Mouse (Mus musculus) heart, postnatal 10 days (tissue): ENCODE measurements around the gene Tpsb2. TPM values are rescaled to one million over a fixed set of nuclear protein-coding genes. Genes with fewer than 3 reads are reported as not detected.
A peak's percentile ranks its signal among the peaks of the same experiment; 100 is the strongest.

Source experiments
- DNase-seq, 2 experiments: peaks; one replicate each; pipeline ENCODE4 v3.0.0; 2021
- intact Hi-C: fragments of 180-260 bp; cut with DNase I; formaldehyde crosslinking; loops from one replicate; pipeline ENCODE4 v1.15.1; 2025
- total RNA-seq, 2 experiments: library from RNA; stranded (reverse); gene quantifications; 2 replicates each; pipeline ENCODE4 v1.2.3; 2021

Tpsb2 gene
- total RNA-seq: 1 to 10 TPM; 6.0 to 6.7 TPM

GRCm38 (mm10) chr17:25366005-25366404 lies at the start of gene Tpsb2:
TSS of gene Tpsb2 (plus strand) at chr17:25366305.
- intact Hi-C loops: no loop called here
- DNase-seq: no peak

- DNase-seq: no peak
- intact Hi-C loops: no loop called here
Measured at GRCm38 (mm10) chr17:25318354-25318753, 47.8 kb upstream of the Tpsb2 start, which contains the start of gene Prss29. TSS of gene Prss29 (plus strand) at chr17:25318654.

GRCm38 (mm10) chr17:25320819-25321218 lies 45.3 kb upstream of the Tpsb2 start:
- intact Hi-C loops: loop anchor here (10.0 kb wide), 1 partner anchor 374 kb away; no protein-coding TSS in a partner anchor
- DNase-seq: no peak

- no peak for DNase-seq
- intact Hi-C loops: loop anchor here (10.0 kb wide), 1 partner anchor 372 kb away; no protein-coding TSS in a partner anchor
Measured at GRCm38 (mm10) chr17:25322930-25323329, 43.2 kb upstream of the Tpsb2 start.

GRCm38 (mm10) chr17:25332321-25332720 lies 33.8 kb upstream of the Tpsb2 start:
- DNase-seq: no peak
- intact Hi-C loops: loop anchor here (2.0 kb wide), 1 partner anchor 32 kb away; no protein-coding TSS in a partner anchor

- intact Hi-C loops: loop anchor here (1.0 to 2.0 kb wide), 2 partner anchors 31 to 135 kb away; no protein-coding TSS in a partner anchor
- peak; percentile 35 to 71 for DNase-seq
Measured at GRCm38 (mm10) chr17:25333943-25334342, 32.2 kb upstream of the Tpsb2 start.

- DNase-seq: no peak
- intact Hi-C loops: no loop called here
Measured at GRCm38 (mm10) chr17:25338218-25338617, 27.9 kb upstream of the Tpsb2 start.

- intact Hi-C loops: no loop called here
- no peak for DNase-seq
Measured at GRCm38 (mm10) chr17:25340003-25340402, 26.1 kb upstream of the Tpsb2 start.

GRCm38 (mm10) chr17:25341490-25341889 lies 24.6 kb upstream of the Tpsb2 start:
- intact Hi-C loops: no loop called here

GRCm38 (mm10) chr17:25345462-25345861 lies 20.6 kb upstream of the Tpsb2 start, which contains the start of gene Tpsab1:
TSS of gene Tpsab1 (minus strand) at chr17:25345562.
- DNase-seq: no peak
- intact Hi-C loops: no loop called here

More at GRCm38 (mm10) chr17:25341490-25341889, 24.6 kb upstream of the Tpsb2 start:
- DNase-seq: no peak

- DNase-seq: no peak
- intact Hi-C loops: loop anchor here (5.0 kb wide), 2 partner anchors 69 to 419 kb away; no protein-coding TSS in a partner anchor
Measured at GRCm38 (mm10) chr17:25361291-25361690, 4.8 kb upstream of the Tpsb2 start.

GRCm38 (mm10) chr17:25363726-25364125 lies 2.4 kb upstream of the Tpsb2 start:
- DNase-seq: peak; percentile 37 to 66
- intact Hi-C loops: loop anchor here (2.0 to 5.0 kb wide), 3 partner anchors 31 to 421 kb away; no protein-coding TSS in a partner anchor

GRCm38 (mm10) chr17:25368973-25369372 lies 2.9 kb downstream of the Tpsb2 start, which contains the start of gene Tpsg1:
TSS of gene Tpsg1 (plus strand) at chr17:25369273.
- no peak for DNase-seq
- intact Hi-C loops: no loop called here

- no peak for DNase-seq
- intact Hi-C loops: no loop called here
Measured at GRCm38 (mm10) chr17:25372491-25372890, 6.4 kb downstream of the Tpsb2 start.

- intact Hi-C loops: no loop called here
- peak; percentile 12 to 23 for DNase-seq
Measured at GRCm38 (mm10) chr17:25374011-25374410, 7.9 kb downstream of the Tpsb2 start.

- DNase-seq: no peak
- intact Hi-C loops: no loop called here
Measured at GRCm38 (mm10) chr17:25394526-25394925, 28.4 kb downstream of the Tpsb2 start.

- intact Hi-C loops: loop anchor here (1.0 to 5.0 kb wide), 2 partner anchors 72 to 299 kb away; no protein-coding TSS in a partner anchor
- peak; percentile 77 to 88 for DNase-seq
Measured at GRCm38 (mm10) chr17:25397804-25398519, 31.9 kb downstream of the Tpsb2 start.

- DNase-seq: no peak
- intact Hi-C loops: loop anchor here (1.0 to 5.0 kb wide), 2 partner anchors 72 to 299 kb away; no protein-coding TSS in a partner anchor
Measured at GRCm38 (mm10) chr17:25398520-25398838, 32.4 kb downstream of the Tpsb2 start.

- peak; percentile 50 to 71 for DNase-seq
- intact Hi-C loops: no loop called here
Measured at GRCm38 (mm10) chr17:25400443-25400842, 34.3 kb downstream of the Tpsb2 start.

- no peak for DNase-seq
- intact Hi-C loops: no loop called here
Measured at GRCm38 (mm10) chr17:25401491-25401890, 35.4 kb downstream of the Tpsb2 start.

GRCm38 (mm10) chr17:25402224-25402623 lies 36.1 kb downstream of the Tpsb2 start:
- no peak for DNase-seq
- intact Hi-C loops: no loop called here

GRCm38 (mm10) chr17:25404190-25404589 lies 38.1 kb downstream of the Tpsb2 start:
- intact Hi-C loops: no loop called here
- DNase-seq: no peak
